Mouse (Mus musculus): Measurements from ENCODE around the gene Dpp6.

Gene Dpp6

DNA sequence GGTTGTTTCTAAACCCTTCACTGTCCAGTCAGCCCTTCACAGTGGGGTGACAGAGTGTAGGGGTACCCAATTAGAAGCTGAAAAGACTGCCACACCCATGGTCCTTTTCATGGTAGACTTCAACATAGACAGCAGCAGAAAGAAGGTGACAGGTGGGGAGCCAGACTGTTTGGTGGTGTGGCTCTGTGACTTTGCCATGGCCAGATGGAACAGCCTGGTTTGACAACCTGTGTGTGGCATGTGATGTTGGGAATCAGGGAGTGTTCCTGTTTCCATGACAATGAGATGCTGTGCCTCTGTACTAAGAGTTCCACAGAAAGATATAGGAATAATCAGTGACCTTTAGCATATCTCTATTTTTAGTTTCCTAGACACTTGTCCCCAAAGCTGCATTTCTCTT is 386.1 kb downstream of the Dpp6 start:
- no peak for DNase-seq

DNA sequence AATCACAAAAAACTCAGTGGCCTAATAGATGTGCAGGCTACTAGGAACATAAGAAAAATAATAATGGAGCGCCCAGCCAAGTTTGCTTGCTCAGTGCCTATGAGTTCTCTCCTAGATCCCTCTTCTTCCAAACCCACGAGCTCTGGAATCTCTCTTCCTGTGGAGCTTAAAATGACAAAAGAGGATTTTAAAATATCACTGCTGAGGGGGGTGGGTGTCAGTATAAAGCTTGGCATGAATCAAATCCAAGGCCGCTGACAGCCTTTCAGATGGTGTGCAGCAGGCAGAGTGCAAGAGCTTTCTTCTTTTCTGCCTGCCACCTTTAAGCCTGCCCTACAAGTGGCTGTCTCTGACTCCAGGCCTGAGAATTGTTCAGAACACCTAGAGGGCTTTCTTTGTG is 387.7 kb downstream of the Dpp6 start:
- DNase-seq: no peak

GRCm38 (mm10) chr5:27205754-27206153 is 388.8 kb downstream of the Dpp6 start:
- DNase-seq: no peak

DNA sequence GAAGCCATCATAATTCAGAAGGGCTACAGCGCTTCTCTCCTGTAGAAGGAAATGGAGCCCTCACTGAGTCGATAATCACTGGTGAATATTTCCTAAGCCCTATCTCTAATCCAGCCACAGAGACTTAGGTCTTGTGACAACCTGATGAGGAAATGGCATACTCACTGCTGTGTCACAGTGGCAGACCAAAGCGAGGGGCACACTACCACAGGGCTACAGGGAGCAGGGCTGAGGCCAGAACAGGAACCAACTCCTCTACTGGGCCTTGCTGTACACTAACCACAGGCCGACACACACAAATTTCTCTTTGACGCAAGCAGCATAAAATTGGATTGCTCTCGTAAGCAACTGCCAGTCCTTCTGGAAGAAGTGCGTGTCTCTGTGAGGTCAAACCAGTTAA is 389.2 kb downstream of the Dpp6 start:
- no peak for DNase-seq

- DNase-seq: no peak
Measured at GRCm38 (mm10) chr5:27220116-27220515, 403.1 kb downstream of the Dpp6 start.

DNA sequence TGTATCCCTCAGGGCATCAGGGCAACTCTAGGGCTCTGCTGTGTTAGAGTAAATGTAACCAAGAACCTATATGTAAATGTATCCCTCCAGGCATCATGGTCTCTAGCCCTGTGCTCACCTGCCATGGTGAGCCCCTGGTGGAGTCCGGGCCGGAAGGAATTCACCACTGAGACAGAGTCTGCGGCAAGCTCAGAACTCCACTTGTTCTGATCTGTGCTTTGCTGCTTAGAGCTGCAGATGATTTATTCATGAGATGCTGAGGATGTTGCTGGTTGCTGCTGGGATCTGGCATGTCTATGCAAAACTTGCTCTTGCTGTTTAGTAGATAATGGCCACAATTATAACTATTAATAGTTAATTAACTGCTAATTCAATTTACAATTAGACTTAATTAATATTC is 425.1 kb downstream of the Dpp6 start:
- no peak for DNase-seq

DNA sequence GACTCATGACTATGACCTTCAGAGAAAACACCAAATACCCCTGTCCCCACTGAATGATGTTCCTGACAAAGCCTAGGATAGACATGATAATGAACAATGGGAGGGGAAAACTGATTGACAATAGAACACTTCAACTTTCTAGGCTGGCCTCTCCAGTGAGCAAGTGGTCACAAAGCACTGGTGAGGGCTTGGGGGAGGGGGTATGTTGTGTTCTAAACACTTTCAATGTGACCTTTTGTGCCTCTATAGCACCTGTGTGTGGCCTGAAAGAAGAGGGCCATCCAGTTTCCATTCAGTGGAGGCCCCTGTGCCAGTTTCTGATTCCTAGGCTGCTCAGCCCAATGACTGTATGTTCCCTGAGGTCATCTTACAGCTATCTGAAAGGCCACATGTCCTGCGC is 426.2 kb downstream of the Dpp6 start:
- DNase-seq: no peak

- no peak for DNase-seq
Measured at GRCm38 (mm10) chr5:27247793-27248192, 430.8 kb downstream of the Dpp6 start.

- DNase-seq: no peak
Measured at GRCm38 (mm10) chr5:27248685-27249084, 431.7 kb downstream of the Dpp6 start.

GRCm38 (mm10) chr5:27249951-27250350 is 432.9 kb downstream of the Dpp6 start:
- no peak for DNase-seq

DNA sequence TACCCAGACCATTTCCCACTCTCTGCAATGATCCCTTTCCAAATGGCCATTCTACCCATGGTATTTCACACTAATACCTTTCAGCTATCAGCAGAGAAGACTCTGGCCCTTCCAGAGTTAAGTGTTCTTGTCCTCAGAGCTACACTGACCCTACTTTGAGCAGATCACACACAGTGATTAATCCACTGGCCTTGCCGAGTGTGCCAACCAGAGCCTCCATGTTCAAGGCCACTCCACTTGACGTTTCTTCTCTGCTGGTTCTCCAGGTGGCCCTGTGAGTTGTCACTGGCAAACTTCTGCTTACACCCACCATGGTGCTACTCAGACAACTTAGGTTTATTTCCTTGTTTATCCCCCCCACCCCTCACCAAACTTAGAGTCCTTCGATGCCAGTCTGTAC is 433.9 kb downstream of the Dpp6 start:
- no peak for DNase-seq

GRCm38 (mm10) chr5:27251361-27251760 is 434.4 kb downstream of the Dpp6 start:
- no peak for DNase-seq

- peak in 1 of 2 experiments; percentile 2 for DNase-seq
Measured at GRCm38 (mm10) chr5:27255247-27255646, 438.2 kb downstream of the Dpp6 start.

- DNase-seq: no peak
Measured at GRCm38 (mm10) chr5:27258636-27259035, 441.6 kb downstream of the Dpp6 start.

DNA sequence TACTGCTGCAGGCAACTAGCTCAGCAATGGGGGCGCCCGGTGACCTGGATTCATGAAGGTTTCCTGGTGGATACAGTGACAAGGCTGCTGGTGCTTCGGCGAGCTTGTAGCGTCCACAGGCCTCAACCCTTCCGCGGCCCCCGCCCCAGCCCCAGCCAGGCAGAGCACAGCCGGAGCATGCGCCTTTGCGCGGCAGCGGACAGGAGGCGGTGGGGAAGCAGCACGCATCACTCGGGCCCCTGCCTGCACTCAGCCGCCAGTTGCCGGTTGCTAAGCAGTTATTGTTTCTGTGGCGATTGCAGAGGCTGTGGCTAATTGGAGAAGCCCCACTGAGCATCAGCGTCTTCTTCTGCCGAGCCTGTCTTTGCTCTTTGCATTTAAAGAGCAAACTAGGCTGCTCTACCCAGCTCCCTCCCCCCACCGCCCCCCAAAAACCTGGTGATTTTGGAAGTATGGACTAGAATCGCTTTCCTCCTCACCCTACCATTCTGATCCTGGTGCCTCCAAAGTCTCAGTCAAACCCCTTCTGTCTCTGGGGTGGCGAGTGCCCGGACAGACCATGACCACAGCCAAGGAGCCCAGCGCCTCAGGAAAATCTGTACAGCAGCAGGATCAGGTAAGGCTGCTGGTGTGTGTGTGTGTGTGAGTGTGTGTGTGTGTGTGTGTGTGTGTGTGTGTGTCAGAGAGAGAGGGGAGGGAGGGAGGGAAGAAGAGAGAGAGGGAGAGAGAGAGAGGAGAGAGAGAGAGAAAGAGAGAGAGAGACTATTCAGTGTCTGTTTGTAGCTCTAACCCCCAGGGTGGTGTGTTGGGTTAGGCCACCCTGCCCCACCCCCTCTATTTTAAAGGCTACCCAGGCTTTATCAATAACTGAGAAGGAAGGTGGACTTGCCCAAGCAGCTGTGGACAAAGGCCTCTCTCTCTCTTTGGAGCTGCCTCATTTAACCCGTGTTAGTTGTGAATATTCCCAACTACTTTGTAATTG is 445.0 kb downstream of the Dpp6 start:
- DNase-seq: peak; percentile 15 to 23

GRCm38 (mm10) chr5:27262751-27263150 is 445.7 kb downstream of the Dpp6 start:
- DNase-seq: no peak

DNA sequence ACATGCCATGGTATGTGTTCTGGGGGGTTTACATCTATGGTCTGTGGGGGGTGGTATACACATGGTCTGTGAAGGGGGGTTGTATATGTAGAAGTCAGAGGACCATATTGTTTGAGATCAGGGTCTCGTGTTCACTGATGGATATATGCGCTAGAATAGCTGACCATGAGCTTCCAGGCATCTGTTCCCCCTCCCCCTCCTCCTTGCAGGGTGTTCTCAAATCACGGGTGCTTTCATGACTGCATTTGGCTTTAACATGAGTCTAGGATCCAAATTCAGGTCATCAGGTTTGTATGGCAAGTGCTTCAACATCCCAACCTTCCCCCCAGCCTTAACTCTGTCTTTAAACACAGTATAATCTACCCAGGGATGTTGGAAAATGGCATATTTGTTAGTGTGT is 448.3 kb downstream of the Dpp6 start:
- DNase-seq: no peak

DNA sequence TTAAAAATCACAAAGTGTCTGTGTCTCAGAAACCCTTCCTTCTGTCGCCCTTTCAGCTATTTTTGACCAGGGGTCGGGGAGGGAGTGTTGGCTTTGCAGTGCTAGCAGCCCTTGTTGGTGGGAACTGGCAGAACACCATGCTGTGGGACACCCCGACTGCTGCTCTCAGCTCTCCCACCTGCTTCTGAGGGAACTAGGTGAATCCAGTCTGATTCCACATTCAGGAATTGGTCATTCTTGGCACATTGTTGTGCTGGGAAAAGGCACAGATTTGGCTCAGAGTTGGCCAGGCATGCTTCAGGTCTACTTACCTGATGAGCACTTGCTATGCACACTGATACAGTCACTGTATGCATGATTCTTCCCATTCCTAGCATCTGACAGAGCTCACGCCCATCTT is 454.3 kb downstream of the Dpp6 start:
- no peak for DNase-seq

DNA sequence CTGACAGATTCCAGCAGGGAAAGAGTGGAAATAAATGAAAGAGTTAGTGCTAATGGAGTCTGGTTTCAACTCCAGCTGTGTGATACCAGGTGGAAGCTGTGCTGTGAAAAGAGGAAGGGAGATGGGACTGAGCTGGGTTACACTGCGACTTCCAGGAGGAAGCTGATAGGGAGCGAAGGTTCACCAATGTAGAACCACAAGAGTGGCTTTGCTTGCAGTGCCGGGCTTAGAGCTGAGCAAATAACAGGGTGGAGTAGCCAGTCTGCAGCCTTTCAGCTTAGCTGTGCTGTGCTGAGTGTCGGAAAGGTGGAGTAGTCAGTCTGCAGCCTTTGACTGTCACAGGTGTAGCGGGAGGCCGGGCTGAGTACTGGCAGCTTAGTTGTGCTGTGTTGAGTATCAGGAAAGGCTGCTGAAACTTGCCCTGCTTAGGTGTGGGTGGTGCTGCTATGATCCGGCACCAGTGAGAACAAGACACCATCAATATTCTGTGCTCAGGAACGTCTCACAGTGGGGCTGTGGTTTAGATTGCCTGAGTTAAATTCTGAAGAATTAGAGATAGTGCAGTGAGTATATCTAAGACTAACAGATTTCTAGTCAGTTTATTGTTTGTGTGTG is 457.9 kb downstream of the Dpp6 start:
- no peak for DNase-seq

- no peak for DNase-seq
Measured at GRCm38 (mm10) chr5:27275871-27276270, 458.9 kb downstream of the Dpp6 start.

GRCm38 (mm10) chr5:27278120-27278645 is 461.2 kb downstream of the Dpp6 start:
- DNase-seq: no peak

DNA sequence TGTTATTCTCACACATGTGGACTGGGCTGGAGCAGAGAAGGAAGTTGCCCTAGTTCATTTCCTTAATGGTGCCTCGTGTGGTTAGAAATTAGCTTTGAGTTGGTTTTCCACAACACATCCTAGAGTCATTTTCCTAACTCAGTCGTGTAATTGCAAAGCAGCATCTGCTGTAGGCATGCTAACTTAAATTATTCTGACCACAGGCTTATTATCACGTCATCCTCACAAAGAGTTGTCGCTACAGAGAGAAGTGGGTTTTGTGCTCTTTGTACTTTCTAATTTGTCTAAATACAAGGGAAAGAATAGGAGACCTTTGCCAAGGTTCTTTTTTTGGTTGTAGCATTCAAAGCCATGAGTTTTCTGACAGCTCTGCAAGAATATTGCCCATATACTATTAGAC is 469.9 kb downstream of the Dpp6 start:
- no peak for DNase-seq

GRCm38 (mm10) chr5:27291378-27291777 is 474.4 kb downstream of the Dpp6 start:
- DNase-seq: no peak

DNA sequence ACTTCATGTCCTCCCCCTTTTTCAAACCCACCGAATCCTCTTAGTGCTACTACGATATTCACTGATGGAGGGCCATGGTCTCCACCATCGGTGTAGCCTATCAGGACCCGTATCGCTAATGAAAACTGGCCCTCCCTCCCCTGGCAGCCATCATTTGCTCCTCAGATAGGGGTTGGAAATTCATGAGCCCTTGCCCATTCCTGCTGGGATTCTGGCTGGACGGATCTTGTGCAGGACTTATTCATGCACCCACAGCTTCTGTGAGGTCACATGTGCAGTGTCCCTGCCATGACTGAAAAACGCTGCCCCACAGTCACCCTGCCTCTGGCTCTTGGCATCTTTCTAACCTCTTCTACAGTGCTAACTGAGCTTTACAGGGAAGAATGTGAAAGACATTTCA is 475.2 kb downstream of the Dpp6 start:
- DNase-seq: no peak
